Mouse (Mus musculus): ENCODE measurements around the gene Ogfrl1.

Gene Ogfrl1

DNA sequence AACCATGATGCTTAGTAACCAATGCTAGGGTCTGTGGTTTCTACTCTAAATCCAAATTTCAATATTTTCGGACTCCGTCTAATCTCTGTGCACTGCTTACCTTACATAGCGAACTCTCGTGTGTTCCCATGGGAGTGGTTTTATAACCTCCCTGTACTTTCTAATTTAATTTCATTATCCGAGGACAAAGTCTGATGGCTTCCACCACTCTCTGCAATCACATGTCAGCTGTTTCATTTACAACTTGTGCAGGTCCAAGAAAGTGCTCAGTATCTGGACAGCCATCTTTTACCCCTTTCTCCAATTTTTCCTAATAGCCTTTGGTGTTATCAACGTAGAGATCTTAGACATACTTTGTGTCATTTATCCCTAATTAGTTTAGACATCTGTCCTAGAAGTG is 44.7 kb downstream of the Ogfrl1 start:
- DNase-seq (ENCODE audit: low read depth, low spot score), result no peak

DNA sequence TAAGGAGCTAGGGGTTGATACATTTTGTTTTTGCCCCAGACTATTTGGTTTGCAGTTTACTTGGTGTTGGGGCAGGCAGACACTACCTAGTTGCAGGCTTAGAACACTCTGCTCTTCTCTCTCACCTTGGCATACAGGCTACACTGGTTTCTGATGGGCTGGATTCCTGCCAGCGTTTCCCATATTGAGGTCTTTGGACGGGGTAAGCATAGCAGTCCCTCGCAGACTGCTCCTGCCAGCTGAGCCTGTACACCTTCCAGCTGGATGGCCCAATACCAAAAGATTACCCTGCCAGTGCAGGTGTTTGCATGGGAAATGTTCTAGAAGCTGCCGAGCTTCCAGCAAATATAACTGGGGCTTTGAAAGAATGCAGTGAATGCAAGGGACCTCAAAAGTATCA is 45.8 kb downstream of the Ogfrl1 start:
- no peak for DNase-seq (ENCODE audit: low read depth, low spot score)

DNA sequence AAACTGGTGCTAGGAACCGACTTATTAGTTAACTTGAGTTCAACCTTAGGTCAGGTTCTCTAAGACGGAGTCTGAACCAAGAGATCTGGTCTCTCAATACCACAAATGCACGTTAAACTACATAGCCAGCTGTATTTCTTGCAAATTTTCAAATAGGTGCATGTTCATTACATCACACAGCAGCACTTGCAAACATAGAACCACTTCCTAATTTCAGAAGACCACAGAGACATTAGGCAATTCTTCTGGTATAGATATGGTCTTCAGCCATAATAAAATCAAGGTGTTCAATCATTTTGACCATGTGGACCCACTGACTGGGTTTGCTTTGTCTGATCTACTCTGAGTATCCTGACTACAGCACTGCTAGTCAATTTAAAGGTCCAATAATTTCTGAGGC is 51.9 kb downstream of the Ogfrl1 start:
- no peak for DNase-seq (ENCODE audit: low read depth, low spot score)

DNA sequence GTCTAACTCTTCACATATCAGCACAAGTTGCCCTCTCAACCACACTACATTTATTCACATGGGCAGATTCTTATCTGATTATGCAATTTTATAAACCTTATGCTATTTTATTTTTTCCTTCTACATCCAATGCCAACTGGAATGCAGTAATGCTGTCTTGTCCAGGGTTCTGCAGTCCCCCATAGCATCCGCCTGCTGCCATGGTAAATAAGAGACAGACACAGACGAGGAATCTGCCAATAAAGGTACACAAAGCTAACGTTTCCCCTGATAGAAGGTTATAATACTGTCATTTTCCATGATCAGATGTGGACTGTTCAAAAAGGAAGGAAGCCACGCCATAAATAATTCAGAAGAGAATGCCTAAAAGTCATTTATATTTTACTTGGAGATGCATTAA is 54.7 kb downstream of the Ogfrl1 start:
- DNase-seq (ENCODE audit: low read depth, low spot score), result no peak

DNA sequence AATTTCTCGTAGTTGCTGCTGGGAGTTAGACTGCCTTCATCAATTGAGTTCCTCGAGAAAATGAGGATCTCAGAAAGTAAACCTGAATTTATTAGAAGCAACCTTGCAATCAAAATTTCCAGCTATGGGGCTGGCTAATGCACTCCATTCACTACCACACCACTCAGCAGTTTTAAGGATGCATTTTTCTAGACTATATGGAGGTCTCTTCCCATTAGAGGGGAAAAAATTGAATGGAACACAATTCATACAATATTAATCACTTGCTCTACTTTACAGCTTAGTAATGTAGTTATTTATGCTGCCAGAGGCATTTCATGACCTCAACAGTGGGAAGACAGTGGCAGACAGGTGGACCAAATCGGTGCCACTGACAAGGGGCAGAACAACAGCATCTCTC is 55.3 kb downstream of the Ogfrl1 start:
- no peak for DNase-seq (ENCODE audit: low read depth, low spot score)

DNA sequence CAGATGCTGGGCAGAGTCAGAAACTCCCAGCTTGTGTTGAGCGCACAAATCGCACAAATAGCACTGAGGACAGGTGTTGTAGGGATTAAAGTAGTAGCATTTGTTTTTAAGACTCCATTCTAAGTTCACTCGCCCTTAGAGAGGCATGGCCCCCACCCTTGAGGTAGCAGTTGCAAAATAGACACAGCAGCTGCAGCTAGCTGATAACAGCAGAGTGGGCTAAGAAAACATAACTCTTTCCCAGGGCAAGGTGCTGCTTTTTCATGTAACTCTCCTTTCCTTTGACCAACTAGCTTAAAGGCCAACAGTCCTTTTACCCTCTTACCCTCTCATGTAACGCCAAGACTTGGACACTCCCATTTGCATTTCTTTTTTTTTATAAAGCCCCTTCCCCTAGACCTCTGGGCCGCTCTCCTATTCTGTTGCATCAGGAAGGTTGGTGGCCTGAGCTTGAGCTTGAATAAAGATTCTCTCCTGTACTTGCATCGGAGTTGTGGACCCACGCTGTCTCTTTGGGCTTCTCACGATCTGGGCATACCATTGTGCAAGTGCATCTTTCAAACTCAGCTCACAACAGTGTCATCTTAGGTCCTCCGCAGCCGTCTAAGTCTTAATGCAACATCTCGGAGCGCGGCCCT is 61.7 kb downstream of the Ogfrl1 start:
- no peak for DNase-seq (ENCODE audit: low read depth, low spot score)

DNA sequence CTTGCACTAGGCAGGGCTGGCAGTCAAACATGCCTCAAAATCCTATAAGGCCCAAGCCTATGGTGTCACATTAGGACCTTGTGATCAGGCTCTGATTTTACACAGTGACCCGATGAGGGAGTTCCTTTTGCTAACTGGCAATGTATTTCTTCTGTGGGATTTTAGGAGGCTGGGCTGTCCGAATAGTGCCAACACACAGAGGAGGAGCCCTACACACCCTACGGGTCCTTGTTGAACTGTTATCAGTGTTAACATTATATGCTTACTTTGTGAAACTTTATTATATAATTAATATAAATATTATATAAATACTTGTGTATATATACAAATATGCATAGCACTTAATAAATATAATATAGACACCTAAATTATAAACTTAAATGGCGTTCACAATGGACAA is 62.5 kb downstream of the Ogfrl1 start:
- DNase-seq (ENCODE audit: low read depth, low spot score), result no peak

DNA sequence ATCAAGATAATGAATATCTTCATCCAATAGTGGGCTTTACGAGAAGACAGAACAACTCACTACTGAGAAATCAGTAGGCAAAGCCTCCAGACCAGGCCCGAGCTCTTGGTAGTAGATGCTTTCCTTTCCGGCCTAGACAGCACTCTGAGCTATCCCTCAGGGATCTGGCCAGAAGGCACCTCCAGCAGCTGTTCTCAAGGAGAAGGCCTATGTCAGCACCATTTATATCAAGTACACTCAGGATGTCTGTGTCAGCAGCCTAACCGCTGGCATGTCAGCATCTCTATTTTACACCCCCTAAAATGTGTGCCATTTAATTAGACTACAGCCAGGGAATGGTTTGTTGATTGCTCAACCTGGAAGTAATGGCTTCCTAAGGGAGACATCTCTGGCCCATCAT is 65.4 kb downstream of the Ogfrl1 start:
- DNase-seq (ENCODE audit: low read depth, low spot score), result no peak

DNA sequence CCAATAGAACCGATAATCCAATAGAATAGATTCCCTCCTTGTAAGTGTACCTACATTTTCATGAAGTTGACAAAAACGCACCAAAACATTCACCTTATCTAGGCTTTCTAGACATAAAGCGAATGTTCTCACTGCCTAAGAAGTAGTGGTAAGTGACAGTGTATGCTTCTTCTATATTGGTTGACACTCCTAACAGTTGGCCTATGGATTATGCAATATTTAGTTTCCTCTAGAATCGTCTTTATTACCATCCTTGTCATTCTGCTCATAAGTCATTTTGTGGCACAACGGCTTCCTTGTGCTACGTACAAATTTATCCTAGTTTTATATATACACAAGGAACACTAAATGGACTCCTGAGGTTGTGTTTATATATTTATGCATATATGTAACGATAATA is 72.4 kb downstream of the Ogfrl1 start:
- DNase-seq (ENCODE audit: low read depth, low spot score), result no peak

DNA sequence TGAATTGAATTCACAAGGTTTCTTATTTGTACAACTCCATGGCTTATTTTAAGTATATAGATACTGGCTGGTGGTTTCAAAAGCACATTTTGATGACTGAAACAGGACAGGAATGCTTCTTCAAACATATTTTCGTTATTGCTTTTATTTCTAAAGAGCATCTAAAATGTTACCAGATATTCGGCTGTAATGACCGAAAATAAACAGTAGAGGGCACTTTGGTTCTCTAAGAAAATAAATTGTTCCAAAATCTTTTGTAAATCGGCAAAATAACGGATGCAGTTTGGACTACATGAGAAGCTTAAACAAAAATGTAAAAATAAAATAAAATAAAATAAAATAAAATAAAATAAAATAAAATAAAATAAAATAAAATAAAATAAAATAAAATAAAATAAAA is 73.3 kb downstream of the Ogfrl1 start:
- peak; percentile 11 for DNase-seq (ENCODE audit: low read depth, low spot score)

DNA sequence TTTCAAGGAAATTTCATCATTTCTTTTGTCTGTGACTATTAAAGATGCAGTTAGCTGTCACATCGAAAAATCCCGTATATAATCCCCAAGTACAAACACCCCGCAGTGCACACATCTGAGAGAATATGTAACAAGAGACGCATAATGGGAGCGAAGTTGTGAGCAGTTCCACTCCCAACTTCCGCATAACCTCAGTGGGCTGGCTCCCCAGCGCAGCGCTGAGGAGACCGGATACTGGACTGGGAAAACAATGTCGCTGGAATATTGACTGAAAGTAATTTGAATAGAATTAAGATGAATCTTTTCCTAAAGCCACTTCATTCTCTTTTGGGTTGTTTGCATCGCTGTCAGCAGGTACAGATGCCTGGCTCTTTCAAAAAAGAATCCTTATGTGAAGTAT is 74.3 kb downstream of the Ogfrl1 start:
- DNase-seq (ENCODE audit: low read depth, low spot score), result no peak

DNA sequence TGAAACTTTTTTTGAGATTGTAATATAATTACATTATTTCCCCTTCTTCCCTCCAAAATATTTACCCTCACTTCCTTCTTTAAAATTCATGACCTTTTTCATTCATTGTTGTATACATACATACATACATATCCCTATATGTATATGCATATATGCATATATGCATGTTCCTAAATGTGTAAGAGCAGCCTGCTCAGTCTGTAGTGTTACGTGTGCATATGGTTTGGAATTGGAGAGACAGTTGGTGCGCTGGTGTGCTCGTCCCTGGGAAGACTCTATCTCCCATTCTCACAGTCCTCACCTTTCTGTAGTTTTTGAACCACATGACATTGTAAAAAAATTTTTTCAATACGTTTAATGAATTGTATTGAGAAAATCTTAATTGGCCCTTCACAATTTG is 75.4 kb downstream of the Ogfrl1 start:
- no peak for DNase-seq (ENCODE audit: low read depth, low spot score)

DNA sequence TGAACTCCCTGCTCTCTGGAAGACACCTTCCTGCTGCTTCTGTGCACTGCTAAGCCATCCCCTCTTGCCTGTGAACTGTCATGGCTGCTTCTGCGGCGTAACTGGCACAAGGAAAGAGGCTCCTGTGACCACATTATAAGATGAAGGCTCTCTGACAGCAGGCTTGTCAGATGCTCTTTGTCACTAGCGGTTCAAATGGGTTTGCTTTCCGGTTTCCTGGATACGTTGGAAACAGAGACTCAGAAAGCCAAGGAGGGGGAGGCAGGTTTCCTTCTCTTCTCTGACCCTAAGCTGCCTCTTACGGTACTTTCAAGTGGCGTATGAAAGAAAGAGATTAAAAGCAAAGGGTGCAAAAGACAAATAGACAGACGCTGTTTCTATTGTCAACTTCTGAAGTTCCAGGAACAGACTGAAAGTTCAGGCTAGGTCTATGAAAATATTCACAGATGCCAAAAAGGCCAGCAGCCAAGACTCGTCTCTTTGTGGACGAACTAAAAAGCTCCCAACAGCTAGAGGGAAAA is 76.2 kb downstream of the Ogfrl1 start:
- DNase-seq (ENCODE audit: low read depth, low spot score), result peak; percentile 16

DNA sequence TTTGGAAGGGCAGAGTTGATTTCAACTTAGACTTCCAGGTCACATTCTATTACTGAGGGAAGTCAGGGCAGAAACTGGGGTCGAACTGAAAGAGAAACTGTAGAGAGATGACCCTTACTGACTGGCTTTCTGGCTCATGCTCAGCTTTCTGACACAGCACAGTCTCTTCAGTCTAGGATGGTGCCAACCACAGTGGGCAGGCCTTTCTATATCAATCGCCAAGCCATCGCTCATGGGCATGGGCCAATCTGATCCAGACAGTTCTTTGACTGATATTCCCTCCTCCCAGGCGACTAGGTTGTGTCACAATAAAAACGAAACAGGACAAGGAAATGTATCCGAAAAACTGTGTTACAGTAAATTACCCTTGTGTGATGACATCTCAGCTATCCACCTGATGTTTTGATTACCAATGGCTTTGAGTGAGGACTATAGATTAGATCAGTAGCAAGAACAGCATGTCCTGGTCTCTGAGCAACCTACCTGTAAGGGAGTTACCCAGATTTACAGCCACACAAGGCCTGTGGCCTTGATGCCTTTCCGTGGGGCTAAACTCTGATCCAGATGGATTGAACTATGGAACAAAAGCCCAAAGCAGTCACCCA is 76.9 kb downstream of the Ogfrl1 start:
- no peak for DNase-seq (ENCODE audit: low read depth, low spot score)

All from CD4-positive helper T cell, adult 2 months (primary cell).